Mouse (Mus musculus): ENCODE data around the gene Proser2. TPM values are rescaled to one million over a fixed set of nuclear protein-coding genes. Genes with fewer than 3 reads are reported as not detected.
"Not testable (repeated sequence)": the region's sequence is repeated elsewhere in the genome, so short reads cannot be mapped to it uniquely, and the experiment has no call there.

Proser2 gene
- polyA plus RNA-seq, 1 experiment, result 5.2 TPM

DNA sequence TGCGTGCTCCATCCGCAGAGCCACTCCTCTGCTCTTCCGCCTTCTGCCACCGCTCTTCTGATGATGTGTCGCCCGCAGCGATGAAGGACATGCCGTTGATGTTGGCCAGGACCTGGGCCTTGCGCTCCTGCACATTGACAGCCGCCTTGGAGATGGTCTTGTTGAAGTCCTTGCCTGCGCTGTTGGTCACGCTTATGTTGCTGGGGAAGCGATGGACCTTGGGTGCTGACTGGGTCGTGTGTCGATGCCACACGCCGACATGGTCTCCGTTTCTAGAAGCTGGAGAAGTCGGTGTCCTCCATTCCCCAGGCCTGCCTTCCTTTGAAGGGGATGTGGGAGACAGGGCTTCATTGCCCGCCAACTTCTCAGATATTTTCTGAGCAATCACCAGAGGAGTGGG, 29.3 kb downstream of the Proser2 start:
- no peaks in the 10 kb centered on the region for H3K27me3 ChIP-seq (ENCODE audit: control insufficient read depth, insufficient read depth, low read length, poor library complexity, severe bottlenecking)
- H3K4me3 ChIP-seq (ENCODE audit: low read depth, low read length), result peak overlapping the region; percentile 49
- no peaks in the 10 kb centered on the region for H3K36me3 ChIP-seq (ENCODE audit: control insufficient read depth, insufficient read depth, low read length, poor library complexity, severe bottlenecking)
- H3K9ac ChIP-seq (ENCODE audit: low read depth, poor library complexity, severe bottlenecking), result peak overlapping the region; percentile 41
- H3K27ac ChIP-seq (ENCODE audit: insufficient read depth, low read length), result no peak overlapping the region
- no peak for TF ChIP-seq EP300 (IDR thresholded peaks at IDR 0.05; ENCODE audit: insufficient read depth, low read depth, low read length)
- TF ChIP-seq CTCF (IDR thresholded peaks at IDR 0.05; ENCODE audit: low read depth, low read length), result no peak
- TF ChIP-seq POLR2A (IDR thresholded peaks at IDR 0.05; ENCODE audit: insufficient read depth, low read length), result no peak
- H3K9me3 ChIP-seq (replicated peaks; ENCODE audit: control insufficient read depth, insufficient read depth, low read length, poor library complexity, severe bottlenecking), result no peaks in the 10 kb centered on the region
- H3K4me1 ChIP-seq (ENCODE audit: control insufficient read depth, insufficient read depth, low read length), result peaks cover 9% of the 10 kb centered on the region

- TF ChIP-seq POLR2A (IDR thresholded peaks at IDR 0.05; ENCODE audit: insufficient read depth, low read length), result no peak
- no peak for TF ChIP-seq CTCF (IDR thresholded peaks at IDR 0.05; ENCODE audit: low read depth, low read length)
- no peak for TF ChIP-seq EP300 (IDR thresholded peaks at IDR 0.05; ENCODE audit: insufficient read depth, low read depth, low read length)
- Histone ChIP-seq H3K4me1 (ENCODE audit: control insufficient read depth, insufficient read depth, low read length) (peaks cover 9% of the 10 kb centered on the region), H3K4me3 (ENCODE audit: low read depth, low read length) (peak overlapping the region; percentile 49), H3K9ac (ENCODE audit: low read depth, poor library complexity, severe bottlenecking) (peak overlapping the region; percentile 41), H3K27ac (ENCODE audit: insufficient read depth, low read length) (no peak overlapping the region), H3K27me3 (ENCODE audit: control insufficient read depth, insufficient read depth, low read length, poor library complexity, severe bottlenecking) (no peaks in the 10 kb centered on the region), H3K9me3 (replicated peaks; ENCODE audit: control insufficient read depth, insufficient read depth, low read length, poor library complexity, severe bottlenecking) (no peaks in the 10 kb centered on the region), H3K36me3 (ENCODE audit: control insufficient read depth, insufficient read depth, low read length, poor library complexity, severe bottlenecking) (no peaks in the 10 kb centered on the region)
These were observed 29.8 kb downstream of the Proser2 start for GRCm38 (mm10) chr2:6100027-6100749.

DNA sequence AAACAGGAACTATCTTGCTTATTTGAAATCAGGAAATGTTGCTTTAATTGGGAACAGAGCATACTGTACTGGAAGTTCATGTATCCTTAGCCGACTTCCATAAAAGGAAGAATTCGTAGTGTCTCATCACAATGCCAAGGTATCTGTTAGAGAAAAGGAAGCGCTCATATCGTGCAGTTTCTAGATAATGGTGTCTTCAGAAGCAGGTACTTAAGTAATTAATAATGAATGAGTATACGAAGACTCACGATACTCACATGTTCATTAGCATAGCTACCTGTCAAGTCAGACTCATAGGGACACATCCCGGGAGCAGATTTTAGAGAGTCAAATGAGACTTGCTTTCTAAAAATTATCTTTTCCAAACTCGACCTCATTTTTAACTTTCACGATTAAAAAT, 30.6 kb downstream of the Proser2 start:
- Histone ChIP-seq H3K9ac (ENCODE audit: low read depth, poor library complexity, severe bottlenecking) (no peak overlapping the region), H3K27me3 (ENCODE audit: control insufficient read depth, insufficient read depth, low read length, poor library complexity, severe bottlenecking) (no peaks in the 10 kb centered on the region), H3K27ac (ENCODE audit: insufficient read depth, low read length) (no peak overlapping the region), H3K4me3 (ENCODE audit: low read depth, low read length) (no peak overlapping the region), H3K36me3 (ENCODE audit: control insufficient read depth, insufficient read depth, low read length, poor library complexity, severe bottlenecking) (no peaks in the 10 kb centered on the region), H3K4me1 (ENCODE audit: control insufficient read depth, insufficient read depth, low read length) (peaks cover 9% of the 10 kb centered on the region), H3K9me3 (replicated peaks; ENCODE audit: control insufficient read depth, insufficient read depth, low read length, poor library complexity, severe bottlenecking) (no peaks in the 10 kb centered on the region)
- TF ChIP-seq CTCF (IDR thresholded peaks at IDR 0.05; ENCODE audit: low read depth, low read length) (no peak), EP300 (IDR thresholded peaks at IDR 0.05; ENCODE audit: insufficient read depth, low read depth, low read length) (no peak), POLR2A (IDR thresholded peaks at IDR 0.05; ENCODE audit: insufficient read depth, low read length) (no peak)

DNA sequence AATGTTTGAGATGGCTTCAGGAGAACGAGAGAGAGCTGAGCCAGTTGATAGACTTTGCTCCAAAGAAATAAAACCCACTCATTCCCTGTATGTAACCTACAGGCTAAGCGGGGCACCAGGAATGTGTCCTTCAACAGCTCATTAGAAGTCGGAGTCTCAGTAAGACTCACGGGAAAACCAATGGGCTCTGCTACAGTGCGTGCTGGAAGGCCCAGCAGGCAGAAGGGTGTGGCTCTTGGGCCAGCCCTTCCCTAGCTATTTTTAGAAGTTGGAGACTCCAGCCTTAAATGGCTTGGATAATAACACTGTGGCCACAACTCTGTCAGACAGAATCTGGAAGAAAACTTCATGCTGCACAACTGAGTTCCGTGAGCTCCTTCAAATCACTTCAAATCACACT, 31.1 kb downstream of the Proser2 start:
- H3K9ac ChIP-seq (ENCODE audit: low read depth, poor library complexity, severe bottlenecking), result no peak overlapping the region
- TF ChIP-seq EP300 (IDR thresholded peaks at IDR 0.05; ENCODE audit: insufficient read depth, low read depth, low read length) (peak; percentile 81; the same call in 1 of the 2 replicates), POLR2A (IDR thresholded peaks at IDR 0.05; ENCODE audit: insufficient read depth, low read length) (no peak), CTCF (IDR thresholded peaks at IDR 0.05; ENCODE audit: low read depth, low read length) (no peak)
- no peaks in the 10 kb centered on the region for H3K9me3 ChIP-seq (replicated peaks; ENCODE audit: control insufficient read depth, insufficient read depth, low read length, poor library complexity, severe bottlenecking)
- no peak overlapping the region for H3K4me3 ChIP-seq (ENCODE audit: low read depth, low read length)
- H3K27me3 ChIP-seq (ENCODE audit: control insufficient read depth, insufficient read depth, low read length, poor library complexity, severe bottlenecking), result no peaks in the 10 kb centered on the region
- H3K36me3 ChIP-seq (ENCODE audit: control insufficient read depth, insufficient read depth, low read length, poor library complexity, severe bottlenecking), result no peaks in the 10 kb centered on the region
- H3K4me1 ChIP-seq (ENCODE audit: control insufficient read depth, insufficient read depth, low read length), result peaks cover 9% of the 10 kb centered on the region
- 0 out of 2 replicates have a peak overlapping the region, but pooled peaks have one; percentile 36 for H3K27ac ChIP-seq (ENCODE audit: insufficient read depth, low read length)

GRCm38 (mm10) chr2:6097113-6097716, 32.8 kb downstream of the Proser2 start:
- TF ChIP-seq EP300 (IDR thresholded peaks at IDR 0.05; ENCODE audit: insufficient read depth, low read depth, low read length) (no peak), POLR2A (IDR thresholded peaks at IDR 0.05; ENCODE audit: insufficient read depth, low read length) (no peak), CTCF (IDR thresholded peaks at IDR 0.05; ENCODE audit: low read depth, low read length) (no peak)

DNA sequence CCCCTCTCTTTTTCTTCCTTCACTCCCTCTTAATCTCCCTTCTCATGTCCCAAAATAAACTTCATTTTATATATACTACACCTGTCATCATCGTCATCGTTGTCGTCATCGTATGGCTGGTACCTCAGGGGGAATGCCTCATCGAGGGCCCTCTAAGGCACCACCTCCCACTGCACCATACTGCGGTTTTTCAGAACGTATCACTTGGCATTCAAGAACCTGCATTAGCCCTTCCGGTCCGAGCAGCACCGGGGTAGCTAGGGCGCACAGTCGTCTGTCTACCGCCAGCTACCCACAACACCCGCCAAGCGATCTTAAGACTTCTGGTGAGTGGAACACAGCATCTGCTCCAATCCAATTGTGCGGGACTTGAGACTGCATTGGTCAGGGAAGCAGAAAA, 40.1 kb downstream of the Proser2 start:
- not testable (repeated sequence) for H3K4me1 ChIP-seq (ENCODE audit: control insufficient read depth, insufficient read depth, low read length); H3K27me3 ChIP-seq (ENCODE audit: control insufficient read depth, insufficient read depth, low read length, poor library complexity, severe bottlenecking); H3K9me3 ChIP-seq (replicated peaks; ENCODE audit: control insufficient read depth, insufficient read depth, low read length, poor library complexity, severe bottlenecking); H3K9ac ChIP-seq (ENCODE audit: low read depth, poor library complexity, severe bottlenecking); H3K36me3 ChIP-seq (ENCODE audit: control insufficient read depth, insufficient read depth, low read length, poor library complexity, severe bottlenecking); H3K27ac ChIP-seq (ENCODE audit: insufficient read depth, low read length)
- peak overlapping the region; percentile 71 for H3K4me3 ChIP-seq (ENCODE audit: low read depth, low read length)

More at GRCm38 (mm10) chr2:6097113-6097716, 32.8 kb downstream of the Proser2 start:
- Histone ChIP-seq H3K4me3 (ENCODE audit: low read depth, low read length) (no peak overlapping the region), H3K9ac (ENCODE audit: low read depth, poor library complexity, severe bottlenecking) (no peak overlapping the region), H3K4me1 (ENCODE audit: control insufficient read depth, insufficient read depth, low read length) (peaks cover 9% of the 10 kb centered on the region), H3K9me3 (replicated peaks; ENCODE audit: control insufficient read depth, insufficient read depth, low read length, poor library complexity, severe bottlenecking) (no peaks in the 10 kb centered on the region), H3K27me3 (ENCODE audit: control insufficient read depth, insufficient read depth, low read length, poor library complexity, severe bottlenecking) (no peaks in the 10 kb centered on the region), H3K27ac (ENCODE audit: insufficient read depth, low read length) (no peak overlapping the region), H3K36me3 (ENCODE audit: control insufficient read depth, insufficient read depth, low read length, poor library complexity, severe bottlenecking) (no peaks in the 10 kb centered on the region)

Data from ES-Bruce4 (cell line).